Mouse (Mus musculus) erythroblast, embryonic 14.5 days (primary cell): ENCODE results near the gene Tbl2. TPM values are rescaled to one million over a fixed set of nuclear protein-coding genes. Genes with fewer than 3 reads are reported as not detected.

ENCODE experiments used
- H3K27me3 ChIP-seq: 2 replicates; pipeline ENCODE4 v1.6.1; 2012; ENCODE audit warnings: inconsistent platforms; ENCODE audit not compliant: control insufficient read depth
- H3K36me3 ChIP-seq: 2 replicates; pipeline ENCODE4 v1.6.1; 2012; ENCODE audit warnings: mild to moderate bottlenecking, inconsistent platforms; ENCODE audit not compliant: control insufficient read depth
- H3K4me1 ChIP-seq: 2 replicates; pipeline ENCODE4 v1.6.1; 2012; ENCODE audit warnings: inconsistent platforms; ENCODE audit not compliant: control insufficient read depth
- H3K4me3 ChIP-seq: replicated peaks from 2 replicates; pipeline ENCODE3; 2012; ENCODE audit warnings: moderate library complexity, mild to moderate bottlenecking, inconsistent platforms
- H3K9me3 ChIP-seq: 2 replicates; pipeline ENCODE4 v1.6.1; 2012; ENCODE audit warnings: low read length, inconsistent platforms, mixed read lengths; ENCODE audit not compliant: control insufficient read depth
- GATA1 ChIP-seq: IDR thresholded peaks from 2 replicates; pipeline ENCODE4 v1.6.1; 2012; ENCODE audit warnings: low read length, inconsistent platforms, mixed read lengths
- TAL1 ChIP-seq: IDR thresholded peaks from 3 replicates; pipeline ENCODE4 v1.6.1; 2012; ENCODE audit warnings: low read length, inconsistent platforms, mixed read lengths
- polyA plus RNA-seq: library from polyadenylated mRNA; stranded (reverse); fragments of >175 nt; gene quantifications from 2 replicates; pipeline ENCODE4 v1.2.3, GENCODE M21; 2012

Gene Tbl2
- polyA plus RNA-seq, 1 experiment, result 0.58 TPM

DNA sequence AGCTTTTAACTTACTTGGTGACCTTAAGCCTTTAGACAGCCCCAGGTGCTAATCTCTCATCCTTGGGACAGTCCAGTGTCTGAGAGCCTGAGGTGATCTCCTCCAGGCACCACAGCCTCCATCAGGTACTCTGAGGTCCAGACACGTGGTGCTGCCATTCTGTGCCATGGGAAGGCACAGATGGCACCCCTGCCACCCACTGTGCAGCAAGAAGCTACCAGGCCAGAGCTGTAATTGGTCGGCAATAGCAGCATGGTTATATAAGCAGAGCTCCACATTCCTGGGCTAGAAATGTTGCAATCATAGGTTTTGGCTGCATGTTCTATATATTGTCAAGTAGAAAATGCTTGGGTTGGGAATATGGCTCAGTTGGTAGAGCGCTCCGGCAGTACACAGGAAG, 29.5 kb downstream of the Tbl2 start:
- no peak overlapping the region for H3K4me3 ChIP-seq
- H3K36me3 ChIP-seq, result peaks cover 92% of the 10 kb centered on the region
- TF ChIP-seq GATA1 (no peak), TAL1 (no peak)
- H3K9me3 ChIP-seq, result no peaks in the 10 kb centered on the region
- H3K27me3 ChIP-seq, result no peaks in the 10 kb centered on the region
- H3K4me1 ChIP-seq, result no peaks in the 10 kb centered on the region; the same call in 1 of the 2 replicates

DNA sequence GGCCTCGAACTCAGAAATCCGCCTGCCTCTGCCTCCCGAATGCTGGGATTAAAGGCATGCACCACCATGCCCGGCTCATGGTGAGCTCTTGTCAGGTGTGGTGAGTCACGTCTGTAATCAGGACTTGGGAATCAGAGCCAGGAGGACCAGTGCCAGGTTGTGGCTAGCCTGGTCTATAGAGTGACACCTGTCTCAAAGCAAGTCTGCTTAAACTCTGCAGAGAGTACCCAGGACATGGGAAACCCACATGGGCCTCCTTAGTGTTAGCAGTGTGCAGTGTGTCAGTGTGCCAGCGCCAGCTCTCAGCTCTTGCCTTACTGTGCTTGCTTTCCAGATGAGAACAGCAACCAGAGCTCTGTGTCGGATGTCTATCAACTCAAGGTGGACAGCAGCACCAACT, 30.2 kb downstream of the Tbl2 start:
- Histone ChIP-seq H3K9me3 (no peaks in the 10 kb centered on the region), H3K4me3 (no peak overlapping the region), H3K27me3 (no peaks in the 10 kb centered on the region), H3K36me3 (peaks cover 86% of the 10 kb centered on the region), H3K4me1 (no peaks in the 10 kb centered on the region; the same call in 1 of the 2 replicates)
- TF ChIP-seq TAL1 (no peak), GATA1 (no peak)

DNA sequence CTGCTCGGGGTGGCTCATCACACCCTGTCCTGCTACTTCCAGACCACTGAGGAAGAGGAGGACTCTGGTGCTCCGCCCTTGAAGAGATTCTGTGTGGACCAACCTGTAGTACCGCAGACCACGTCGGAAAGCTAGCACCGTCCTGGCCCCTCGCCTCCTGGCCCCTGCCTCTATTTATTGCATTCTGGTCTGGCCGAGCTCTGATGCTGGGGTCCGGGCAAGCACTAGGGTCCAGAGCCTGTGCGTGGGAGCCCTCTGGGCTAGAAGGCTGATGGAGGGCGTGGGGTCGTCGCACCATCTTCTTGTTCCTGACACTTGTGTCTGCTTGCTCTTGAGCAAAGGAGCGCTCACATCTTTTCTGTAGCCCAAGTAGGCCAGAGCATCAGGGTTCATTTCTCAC, 31.3 kb downstream of the Tbl2 start:
- H3K4me1 ChIP-seq, result peaks cover 8% of the 10 kb centered on the region

DNA sequence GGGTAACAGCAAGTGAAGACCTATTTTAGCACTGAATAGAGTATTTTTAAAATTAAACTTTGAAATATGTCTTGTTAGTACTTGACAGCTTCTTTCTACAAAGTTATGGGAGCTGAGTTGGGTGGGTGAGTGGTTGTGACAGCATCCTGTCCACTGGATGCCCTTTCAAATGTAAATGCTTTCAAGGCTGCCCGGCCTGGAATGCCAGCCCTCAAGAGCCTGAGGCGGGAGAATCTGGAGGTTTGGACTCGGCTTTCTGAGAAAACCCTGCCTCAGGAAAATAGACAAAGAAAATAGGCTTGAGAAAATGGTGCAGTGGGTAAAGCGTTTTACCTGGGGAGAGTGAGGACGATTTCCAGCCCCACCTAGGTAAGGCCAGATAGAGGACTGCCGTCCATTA, 32.3 kb downstream of the Tbl2 start:
- no peak overlapping the region for H3K4me3 ChIP-seq
- H3K27me3 ChIP-seq, result no peaks in the 10 kb centered on the region
- TF ChIP-seq GATA1 (no peak), TAL1 (no peak)
- peaks cover 18% of the 10 kb centered on the region for H3K4me1 ChIP-seq
- H3K36me3 ChIP-seq, result peaks cover 66% of the 10 kb centered on the region
- H3K9me3 ChIP-seq, result no peaks in the 10 kb centered on the region

More for the DNA sequence above, 31.3 kb downstream of the Tbl2 start:
- TF ChIP-seq TAL1 (no peak), GATA1 (no peak)
- H3K4me3 ChIP-seq, result no peak overlapping the region
- no peaks in the 10 kb centered on the region for H3K27me3 ChIP-seq
- no peaks in the 10 kb centered on the region for H3K9me3 ChIP-seq
- peaks cover 75% of the 10 kb centered on the region for H3K36me3 ChIP-seq

DNA sequence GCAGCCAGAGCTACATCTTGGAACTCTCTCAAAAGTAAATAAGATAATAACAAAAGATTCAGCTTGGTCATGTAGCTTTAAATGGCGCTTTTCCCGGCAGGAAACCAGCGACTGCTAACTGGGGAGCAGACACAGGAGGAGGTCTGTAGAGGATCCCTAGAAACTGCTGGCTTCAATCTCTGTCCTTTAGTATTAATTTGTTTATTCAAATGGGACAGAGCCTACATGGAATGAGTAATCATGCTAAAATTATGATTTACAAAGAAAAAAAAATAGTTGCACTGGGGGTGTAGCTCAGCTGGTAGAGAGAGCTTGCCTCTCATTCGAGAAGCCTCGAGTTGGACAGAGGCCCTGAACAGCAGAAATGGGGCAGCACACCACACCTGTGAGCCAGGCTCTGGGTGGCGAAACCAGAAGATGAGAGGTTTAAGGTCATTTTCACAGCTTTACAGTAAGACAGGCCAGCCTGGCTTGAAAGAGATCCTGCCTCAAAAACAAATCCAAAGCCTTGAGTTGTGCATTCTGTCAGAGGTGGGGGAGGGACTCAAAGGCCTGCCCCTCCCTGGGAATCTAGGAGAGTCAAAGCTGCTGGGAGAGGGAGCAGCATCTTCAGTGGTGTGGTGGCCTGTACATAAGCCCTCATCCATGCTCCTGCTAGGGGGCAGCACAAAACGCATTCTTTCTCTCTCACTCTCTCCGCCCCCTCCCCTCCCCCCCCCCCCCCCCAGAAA, 33.8 kb downstream of the Tbl2 start:
- Histone ChIP-seq H3K27me3 (no peaks in the 10 kb centered on the region), H3K9me3 (no peaks in the 10 kb centered on the region), H3K36me3 (peaks cover 50% of the 10 kb centered on the region), H3K4me1 (peaks cover 18% of the 10 kb centered on the region), H3K4me3 (no peak overlapping the region)
- TF ChIP-seq TAL1 (no peak), GATA1 (no peak)

DNA sequence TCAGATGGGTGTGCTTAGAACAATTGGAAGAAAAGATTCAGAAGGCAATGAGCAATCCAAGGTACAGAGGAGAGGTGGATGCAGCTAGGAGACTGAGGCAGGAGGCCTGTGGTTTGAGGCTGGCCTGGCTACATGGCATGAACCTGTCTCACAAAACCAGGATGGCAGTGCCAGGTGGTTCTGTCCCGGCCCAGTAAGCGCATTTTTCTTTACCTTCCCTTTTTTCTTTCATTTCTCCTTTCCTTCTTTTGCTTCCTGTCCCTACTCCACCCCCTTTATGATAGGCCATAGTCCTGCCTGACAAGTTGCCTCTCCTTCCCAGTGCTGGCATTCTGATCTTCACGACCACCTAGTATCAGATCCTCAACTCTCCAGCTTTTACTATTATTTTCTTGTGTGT, 35.6 kb downstream of the Tbl2 start:
- peaks cover 32% of the 10 kb centered on the region for H3K4me1 ChIP-seq
- TF ChIP-seq TAL1 (no peak), GATA1 (no peak)
- H3K36me3 ChIP-seq, result peaks cover 47% of the 10 kb centered on the region
- no peaks in the 10 kb centered on the region for H3K9me3 ChIP-seq
- no peak overlapping the region for H3K4me3 ChIP-seq
- H3K27me3 ChIP-seq, result no peaks in the 10 kb centered on the region

DNA sequence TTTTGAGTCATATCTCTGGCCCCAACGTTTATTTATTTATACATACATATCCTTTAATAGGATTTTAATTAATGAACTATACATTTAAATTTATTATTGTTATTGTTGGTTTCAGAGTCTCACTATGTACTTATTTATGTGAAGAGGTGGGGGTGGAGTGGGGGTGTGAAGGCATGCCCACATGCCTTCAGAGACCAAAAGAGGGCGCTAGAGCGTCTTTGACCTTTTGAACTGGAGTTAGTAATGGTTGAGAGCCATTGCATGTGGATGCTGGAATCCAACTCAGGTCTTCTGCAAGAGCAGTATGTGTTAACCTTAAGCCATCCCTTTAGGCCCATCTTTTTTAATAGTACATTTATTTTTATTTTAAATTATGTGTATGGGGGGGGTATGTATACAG, 36.1 kb downstream of the Tbl2 start:
- Histone ChIP-seq H3K27me3 (no peaks in the 10 kb centered on the region), H3K36me3 (peaks cover 47% of the 10 kb centered on the region), H3K9me3 (no peaks in the 10 kb centered on the region), H3K4me1 (peaks cover 37% of the 10 kb centered on the region), H3K4me3 (peak overlapping the region; percentile 99)
- no peak for TF ChIP-seq GATA1
- TF ChIP-seq TAL1, result no peak

DNA sequence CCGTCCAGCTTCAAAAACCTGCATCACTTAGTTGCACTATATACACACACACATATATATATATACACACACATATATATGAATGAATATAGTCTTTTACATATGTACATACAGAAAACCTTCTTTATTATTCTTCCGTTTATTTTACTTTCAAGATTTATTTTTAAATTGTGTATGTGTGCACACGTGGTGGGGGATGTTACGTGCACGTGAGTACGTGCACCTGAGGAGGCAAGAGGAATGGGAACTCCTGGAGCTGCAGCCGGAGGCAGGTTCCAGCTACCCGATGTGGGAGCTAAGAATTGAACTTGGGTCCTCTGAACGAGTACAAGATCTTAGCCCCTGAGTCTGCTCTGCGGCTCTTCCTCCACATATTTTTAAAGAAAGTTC, 36.8 kb downstream of the Tbl2 start:
- no peak for TF ChIP-seq GATA1
- TF ChIP-seq TAL1, result no peak
- H3K9me3 ChIP-seq, result no peaks in the 10 kb centered on the region
- H3K4me1 ChIP-seq, result peaks cover 39% of the 10 kb centered on the region
- peak overlapping the region; percentile 99 for H3K4me3 ChIP-seq
- no peaks in the 10 kb centered on the region for H3K27me3 ChIP-seq
- peaks cover 46% of the 10 kb centered on the region for H3K36me3 ChIP-seq

DNA sequence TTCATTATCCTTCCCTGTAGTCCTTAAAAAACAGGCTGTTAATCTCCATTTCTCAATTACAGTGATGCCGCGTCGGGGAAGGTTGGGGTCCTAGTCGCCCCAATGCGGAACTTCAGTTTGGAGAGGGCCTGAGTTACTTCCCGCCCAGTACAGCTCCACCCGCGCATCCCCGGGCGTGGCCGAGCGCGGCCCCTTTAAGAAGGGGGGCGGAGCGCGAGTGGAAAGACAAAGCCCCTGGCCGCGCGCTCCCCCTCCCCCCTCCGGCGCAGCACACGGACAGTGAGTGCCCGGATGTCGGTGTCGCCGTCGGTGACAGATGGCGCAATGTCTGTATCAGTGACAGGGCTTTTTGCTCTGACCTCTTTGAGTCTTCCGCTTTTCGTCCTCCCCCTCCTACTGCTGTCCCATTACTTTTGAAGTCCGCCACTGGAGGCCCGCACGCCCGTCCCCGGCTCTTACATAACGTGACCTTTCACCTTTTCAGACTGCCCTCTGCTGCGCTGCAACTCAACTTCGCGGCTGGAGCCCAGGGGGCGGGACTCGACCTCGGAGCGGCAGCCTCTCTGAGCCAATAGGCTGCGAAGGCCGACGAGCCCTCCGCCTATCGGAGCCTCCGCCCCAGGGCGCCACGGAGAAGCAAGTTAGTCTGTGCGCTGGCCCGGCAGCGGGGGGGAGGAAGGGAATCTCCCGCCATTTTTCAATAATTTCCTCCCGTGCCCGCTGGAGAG, 37.3 kb downstream of the Tbl2 start, which contains the start of gene Baz1b:
Gene Baz1b (plus strand): TSS at position 644 of the 728 bp plus-strand sequence.
- no peaks in the 10 kb centered on the region for H3K27me3 ChIP-seq
- H3K9me3 ChIP-seq, result no peaks in the 10 kb centered on the region
- H3K4me1 ChIP-seq, result peaks cover 41% of the 10 kb centered on the region
- peaks cover 46% of the 10 kb centered on the region for H3K36me3 ChIP-seq
- TF ChIP-seq GATA1 (no peak), TAL1 (no peak)
- H3K4me3 ChIP-seq, result peak within 1 kb of the TSS; percentile 99
